Mouse (Mus musculus) liver, embryonic 14.5 days (tissue): ENCODE data around the gene Acaa1a.

Source experiments
- CTCF ChIP-seq: IDR thresholded peaks from 2 replicates; pipeline ENCODE4 v1.5.1; 2016; ENCODE audit warnings: antibody characterized with exemption, low read depth, control low read depth
- EP300 ChIP-seq: IDR thresholded peaks from 2 replicates; pipeline ENCODE4 v1.6.1; 2016; ENCODE audit warnings: antibody characterized with exemption, low read depth

GRCm38 (mm10) chr9:119320946-119321345, 18.5 kb upstream of the Acaa1a start:
- TF ChIP-seq CTCF (no peak), EP300 (no peak)
